Mouse (Mus musculus) heart, postnatal 0 days (tissue): ENCODE data around the gene Olfr1395.

Experiments
- CTCF ChIP-seq: IDR thresholded peaks from 2 replicates; pipeline ENCODE4 v1.5.1; 2016; ENCODE audit warnings: antibody characterized with exemption, control low read depth, low read depth
- EP300 ChIP-seq: IDR thresholded peaks from 2 replicates; pipeline ENCODE4 v1.6.1; 2016; ENCODE audit warnings: antibody characterized with exemption, low read depth

GRCm38 (mm10) chr11:49156821-49157814 is 15.0 kb downstream of the Olfr1395 start:
- no peak for TF ChIP-seq CTCF
- TF ChIP-seq EP300: no peak
